Mouse (Mus musculus) heart, embryonic 16.5 days (tissue): ENCODE results near the gene Myl7. TPM values are rescaled to one million over a fixed set of nuclear protein-coding genes. Genes with fewer than 3 reads are reported as not detected.

Experiments
- ATAC-seq: fragments of 200-750 bp; cut with Nextera tagmentation; replicated peaks from 2 replicates; pipeline ENCODE4 v1.8.0; 2017; ENCODE audit warnings: moderate number of reproducible peaks; ENCODE audit not compliant: insufficient read depth, low FRiP score; ENCODE audit errors: extremely low read depth
- H3K27ac ChIP-seq: fragments of 300-500 bp; sonication (generic); 2 replicates; pipeline ENCODE4 v1.5.1; 2014; ENCODE audit warnings: mild to moderate bottlenecking, low read length, control low read depth, moderate library complexity
- H3K27me3 ChIP-seq: fragments of 300-500 bp; sonication (generic); 2 replicates; pipeline ENCODE4 v1.6.1; 2014; ENCODE audit warnings: low read length, mixed read lengths; ENCODE audit not compliant: control insufficient read depth, insufficient read depth
- H3K36me3 ChIP-seq: fragments of 300-500 bp; sonication (generic); 2 replicates; pipeline ENCODE4 v1.6.1; 2014; ENCODE audit not compliant: control insufficient read depth, insufficient read depth
- H3K4me1 ChIP-seq: fragments of 300-500 bp; sonication (generic); 2 replicates; pipeline ENCODE4 v1.6.1; 2014; ENCODE audit warnings: low read length, mixed read lengths; ENCODE audit not compliant: control insufficient read depth, insufficient read depth
- H3K4me2 ChIP-seq: fragments of 300-500 bp; sonication (generic); 2 replicates; pipeline ENCODE4 v1.6.1; 2014; ENCODE audit warnings: low read depth, mild to moderate bottlenecking, control low read depth, low read length
- H3K4me3 ChIP-seq: fragments of 300-500 bp; sonication (generic); 2 replicates; pipeline ENCODE4 v1.5.1; 2014; ENCODE audit warnings: mild to moderate bottlenecking, control low read depth, low read length
- H3K9ac ChIP-seq: fragments of 300-500 bp; sonication (generic); 2 replicates; pipeline ENCODE4 v1.6.1; 2014; ENCODE audit warnings: low read length, control low read depth
- H3K9me3 ChIP-seq: fragments of 300-500 bp; sonication (generic); replicated peaks from 2 replicates; pipeline ENCODE4 v1.6.1; 2016; ENCODE audit warnings: low read length; ENCODE audit not compliant: control insufficient read depth
- WGBS: fragments of 180-500 bp; shearing (Covaris S2); extraction: QIAGEN DNeasy Blood & Tissue Kit; methylation state at CpG from one replicate; pipeline ENCODE4 v1.1.7; 2014; 5-methylcytosine and 5-hydroxymethylcytosine counted together
- polyA plus RNA-seq: library from polyadenylated mRNA; unstranded; fragments of >200 nt; fragmentation: Nextera tagmentation; extraction: Ambion mirVana; gene quantifications from 2 replicates; pipeline ENCODE4 v1.2.1, GENCODE M21; 2015

The Myl7 gene
- polyA plus RNA-seq, 1 experiment from 2014 or later = 5,161 TPM

GRCm38 (mm10) chr11:5855902-5856301 lies 42.7 kb downstream of the Myl7 start:
- Histone ChIP-seq H3K36me3 (no peaks in the 10 kb centered on the region), H3K4me1 (peaks cover 22% of the 10 kb centered on the region), H3K4me2 (no peak overlapping the region), H3K27me3 (no peaks in the 10 kb centered on the region), H3K9me3 (peaks cover 3% of the 10 kb centered on the region; the same call in 1 of the 2 replicates), H3K27ac (no peak overlapping the region; the same call in 1 of the 2 replicates), H3K4me3 (no peak overlapping the region), H3K9ac (peak overlapping the region; percentile 26)
- WGBS = 31% methylated on average over 7 of the region's 7 CpGs
- ATAC-seq = peak; percentile 15; the same call in 1 of the 2 replicates

GRCm38 (mm10) chr11:5855481-5855880 lies 43.1 kb downstream of the Myl7 start:
- no peak overlapping the region for H3K27ac ChIP-seq
- no peaks in the 10 kb centered on the region for H3K36me3 ChIP-seq
- peak overlapping the region; percentile 26 for H3K9ac ChIP-seq
- no peak overlapping the region for H3K4me3 ChIP-seq
- no peak overlapping the region for H3K4me2 ChIP-seq
- H3K9me3 ChIP-seq = peaks cover 3% of the 10 kb centered on the region; the same call in 1 of the 2 replicates
- ATAC-seq = no peak
- H3K4me1 ChIP-seq = peaks cover 24% of the 10 kb centered on the region
- H3K27me3 ChIP-seq = no peaks in the 10 kb centered on the region

GRCm38 (mm10) chr11:5852314-5852713 lies 46.3 kb downstream of the Myl7 start:
- Histone ChIP-seq H3K27ac (no peak overlapping the region), H3K9me3 (no peaks in the 10 kb centered on the region), H3K4me1 (peaks cover 31% of the 10 kb centered on the region), H3K4me2 (no peak overlapping the region), H3K4me3 (no peak overlapping the region), H3K9ac (no peak overlapping the region), H3K27me3 (no peaks in the 10 kb centered on the region), H3K36me3 (no peaks in the 10 kb centered on the region)
- 29% methylated on average over 1 of the region's 1 CpGs for WGBS
- no peak; the same call in 1 of the 2 replicates for ATAC-seq

- peak overlapping the region; percentile 17; the same call in 1 of the 2 replicates for H3K27ac ChIP-seq
- no peaks in the 10 kb centered on the region for H3K36me3 ChIP-seq
- H3K27me3 ChIP-seq = no peaks in the 10 kb centered on the region
- peaks cover 34% of the 10 kb centered on the region for H3K4me1 ChIP-seq
- H3K9ac ChIP-seq = no peak overlapping the region
- 0 out of 2 replicates have a peak, but pooled peaks cover 3% of the 10 kb centered on the region for H3K9me3 ChIP-seq
- ATAC-seq = 0 out of 2 replicates have a peak, but pooled peaks have one; percentile 26
- H3K4me3 ChIP-seq = no peak overlapping the region
- 39% methylated on average over 4 of the region's 4 CpGs for WGBS
- no peak overlapping the region for H3K4me2 ChIP-seq
Observed at GRCm38 (mm10) chr11:5851021-5851736, 47.4 kb downstream of the Myl7 start.

GRCm38 (mm10) chr11:5850452-5850851 lies 48.1 kb downstream of the Myl7 start:
- no peak overlapping the region for H3K4me3 ChIP-seq
- no peak overlapping the region for H3K9ac ChIP-seq
- WGBS = 39% methylated on average over 5 of the region's 5 CpGs
- H3K27ac ChIP-seq = no peak overlapping the region
- H3K27me3 ChIP-seq = no peaks in the 10 kb centered on the region
- 0 out of 2 replicates have a peak, but pooled peaks cover 3% of the 10 kb centered on the region for H3K9me3 ChIP-seq
- no peaks in the 10 kb centered on the region for H3K36me3 ChIP-seq
- ATAC-seq = no peak
- H3K4me2 ChIP-seq = no peak overlapping the region
- H3K4me1 ChIP-seq = peaks cover 28% of the 10 kb centered on the region

- Histone ChIP-seq H3K27ac (no peak overlapping the region), H3K36me3 (no peaks in the 10 kb centered on the region)
- 58% methylated on average over 2 of the region's 2 CpGs for WGBS
Observed at GRCm38 (mm10) chr11:5849316-5849715, 49.3 kb downstream of the Myl7 start.

GRCm38 (mm10) chr11:5848741-5849140 lies 49.8 kb downstream of the Myl7 start:
- H3K36me3 ChIP-seq = no peaks in the 10 kb centered on the region
- WGBS = 44% methylated on average over 6 of the region's 6 CpGs
- ATAC-seq = no peak; the same call in 1 of the 2 replicates
- H3K9me3 ChIP-seq = 0 out of 2 replicates have a peak, but pooled peaks cover 3% of the 10 kb centered on the region
- H3K4me3 ChIP-seq = no peak overlapping the region
- H3K27ac ChIP-seq = no peak overlapping the region
- no peak overlapping the region for H3K9ac ChIP-seq
- H3K27me3 ChIP-seq = no peaks in the 10 kb centered on the region
- peaks cover 27% of the 10 kb centered on the region for H3K4me1 ChIP-seq
- no peak overlapping the region for H3K4me2 ChIP-seq

More at GRCm38 (mm10) chr11:5849316-5849715, 49.3 kb downstream of the Myl7 start:
- Histone ChIP-seq H3K4me3 (no peak overlapping the region), H3K4me2 (no peak overlapping the region), H3K9me3 (0 out of 2 replicates have a peak, but pooled peaks cover 3% of the 10 kb centered on the region), H3K27me3 (no peaks in the 10 kb centered on the region), H3K4me1 (peaks cover 27% of the 10 kb centered on the region), H3K9ac (no peak overlapping the region)
- no peak for ATAC-seq

GRCm38 (mm10) chr11:5846639-5847345 lies 51.8 kb downstream of the Myl7 start:
- Histone ChIP-seq H3K4me2 (no peak overlapping the region), H3K27me3 (no peaks in the 10 kb centered on the region), H3K9me3 (peaks cover 3% of the 10 kb centered on the region; the same call in 1 of the 2 replicates), H3K4me3 (no peak overlapping the region), H3K4me1 (peaks cover 24% of the 10 kb centered on the region), H3K9ac (no peak overlapping the region), H3K27ac (peak overlapping the region; percentile 63), H3K36me3 (no peaks in the 10 kb centered on the region)
- 36% methylated on average over 7 of the region's 7 CpGs for WGBS
- ATAC-seq = peak; percentile 50; the same call in 1 of the 2 replicates
